Mouse (Mus musculus) midbrain, embryonic 14.5 days (tissue): ENCODE results near the gene Gm49358. TPM values are rescaled to one million over a fixed set of nuclear protein-coding genes. Genes with fewer than 3 reads are reported as not detected.

Experiments
- ATAC-seq: fragments of 200-750 bp; cut with Nextera tagmentation; 2 replicates; pipeline ENCODE4 v1.8.0; 2017; ENCODE audit warnings: moderate number of reproducible peaks, moderate library complexity; ENCODE audit not compliant: low FRiP score, low TSS enrichment
- DNase-seq: peaks from one replicate; pipeline ENCODE4 v3.0.0-alpha.2; 2015
- H3K27ac ChIP-seq: fragments of 300-500 bp; sonication (generic); replicated peaks from 2 replicates; pipeline ENCODE4 v1.5.1; 2014; ENCODE audit warnings: mild to moderate bottlenecking, low read depth, low read length, moderate library complexity
- H3K27me3 ChIP-seq: fragments of 300-500 bp; sonication (generic); 2 replicates; pipeline ENCODE4 v1.6.1; 2014; ENCODE audit warnings: low read length, control low read depth, mixed read lengths; ENCODE audit not compliant: control insufficient read depth, insufficient read depth
- H3K36me3 ChIP-seq: fragments of 300-500 bp; sonication (generic); 2 replicates; pipeline ENCODE4 v1.6.1; 2014; ENCODE audit warnings: low read length, control low read depth; ENCODE audit not compliant: control insufficient read depth, insufficient read depth
- H3K4me1 ChIP-seq: fragments of 300-500 bp; sonication (generic); 2 replicates; pipeline ENCODE4 v1.6.1; 2014; ENCODE audit warnings: mild to moderate bottlenecking, antibody characterized with exemption, low read length, control low read depth; ENCODE audit not compliant: control insufficient read depth, insufficient read depth
- H3K4me2 ChIP-seq: fragments of 300-500 bp; sonication (generic); 2 replicates; pipeline ENCODE4 v1.6.1; 2014; ENCODE audit warnings: mild to moderate bottlenecking, low read length, moderate library complexity
- H3K4me3 ChIP-seq: fragments of 300-500 bp; sonication (generic); replicated peaks from 2 replicates; pipeline ENCODE4 v1.5.1; 2014; ENCODE audit warnings: low read depth, low read length
- H3K9ac ChIP-seq: fragments of 300-500 bp; sonication (generic); replicated peaks from 2 replicates; pipeline ENCODE4 v1.6.1; 2014; ENCODE audit warnings: mild to moderate bottlenecking, low read length, moderate library complexity
- H3K9me3 ChIP-seq: fragments of 300-500 bp; sonication (generic); 2 replicates; pipeline ENCODE4 v1.6.1; 2016; ENCODE audit warnings: low read length, control low read depth, mixed read lengths; ENCODE audit not compliant: control insufficient read depth
- WGBS: fragments of 180-500 bp; shearing (Covaris S2); extraction: QIAGEN DNeasy Blood & Tissue Kit; methylation state at CpG from one replicate; pipeline ENCODE4 v1.1.7; 2014; 5-methylcytosine and 5-hydroxymethylcytosine counted together
- polyA plus RNA-seq: library from polyadenylated mRNA; unstranded; fragments of >200 nt; fragmentation: Nextera tagmentation; extraction: Ambion mirVana; gene quantifications from 2 replicates; pipeline ENCODE4 v1.2.1, GENCODE M21; 2014

The Gm49358 gene
- polyA plus RNA-seq, 1 experiment from 2014 or later: 0.87 TPM

DNA sequence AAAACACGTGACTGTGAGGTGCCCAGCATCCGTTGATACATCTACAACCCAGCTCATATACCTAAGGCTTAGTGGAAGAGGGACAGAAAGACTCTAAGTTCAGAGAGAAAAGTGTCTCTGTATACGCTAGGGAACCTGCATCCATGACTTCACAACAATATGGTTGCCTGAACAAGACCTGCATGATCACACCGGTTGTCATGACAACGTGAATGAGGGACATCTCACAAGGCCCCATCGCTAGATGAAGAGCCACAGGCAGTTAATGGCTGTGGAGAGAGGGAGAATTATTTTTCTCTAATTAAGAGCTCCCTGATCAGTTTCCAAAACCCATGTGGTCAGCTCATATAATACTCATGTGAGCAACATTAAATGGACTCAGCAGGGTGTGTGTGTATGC lies 88.4 kb downstream of the Gm49358 start:
- Histone ChIP-seq H3K36me3 (no peaks in the 10 kb centered on the region), H3K27ac (no peak overlapping the region), H3K4me2 (no peak overlapping the region), H3K4me3 (no peak overlapping the region), H3K9me3 (no peaks in the 10 kb centered on the region), H3K4me1 (no peaks in the 10 kb centered on the region), H3K9ac (no peak overlapping the region), H3K27me3 (no peaks in the 10 kb centered on the region)
- 72% methylated on average over 6 of the region's 6 CpGs for WGBS
- DNase-seq (peak; percentile 42), ATAC-seq (no peak)

- WGBS: 83% methylated on average over 3 of the region's 3 CpGs
- H3K36me3 ChIP-seq: no peaks in the 10 kb centered on the region
- DNase-seq: no peak
- no peak overlapping the region for H3K4me2 ChIP-seq
- H3K9ac ChIP-seq: no peak overlapping the region
- no peak overlapping the region for H3K4me3 ChIP-seq
- H3K27me3 ChIP-seq: no peaks in the 10 kb centered on the region
- ATAC-seq: no peak
- no peak overlapping the region for H3K27ac ChIP-seq
- no peaks in the 10 kb centered on the region for H3K4me1 ChIP-seq
- no peaks in the 10 kb centered on the region for H3K9me3 ChIP-seq
These were observed 89.7 kb downstream of the Gm49358 start for GRCm38 (mm10) chr10:86853433-86853832.

GRCm38 (mm10) chr10:86860396-86860795 lies 96.6 kb downstream of the Gm49358 start:
- WGBS: 74% methylated on average over 4 of the region's 4 CpGs
- H3K36me3 ChIP-seq: no peaks in the 10 kb centered on the region
- DNase-seq (no peak), ATAC-seq (no peak)
- no peak overlapping the region for H3K4me3 ChIP-seq
- H3K9ac ChIP-seq: no peak overlapping the region
- no peak overlapping the region for H3K27ac ChIP-seq
- H3K27me3 ChIP-seq: no peaks in the 10 kb centered on the region
- H3K9me3 ChIP-seq: no peaks in the 10 kb centered on the region
- H3K4me1 ChIP-seq: no peaks in the 10 kb centered on the region
- no peak overlapping the region for H3K4me2 ChIP-seq

- DNase-seq: no peak
- no peak overlapping the region for H3K27ac ChIP-seq
- WGBS: 91% methylated on average over 6 of the region's 6 CpGs
- H3K4me3 ChIP-seq: no peak overlapping the region
- no peak overlapping the region for H3K4me2 ChIP-seq
- ATAC-seq: no peak
- H3K4me1 ChIP-seq: no peaks in the 10 kb centered on the region
- no peak overlapping the region for H3K9ac ChIP-seq
- no peaks in the 10 kb centered on the region for H3K36me3 ChIP-seq
- no peaks in the 10 kb centered on the region for H3K9me3 ChIP-seq
- H3K27me3 ChIP-seq: no peaks in the 10 kb centered on the region
These were observed 98.7 kb downstream of the Gm49358 start for GRCm38 (mm10) chr10:86862496-86862895.

- Histone ChIP-seq H3K9me3 (no peaks in the 10 kb centered on the region), H3K4me1 (no peaks in the 10 kb centered on the region), H3K4me3 (no peak overlapping the region), H3K9ac (no peak overlapping the region), H3K4me2 (no peak overlapping the region), H3K36me3 (no peaks in the 10 kb centered on the region), H3K27ac (no peak overlapping the region), H3K27me3 (no peaks in the 10 kb centered on the region)
- ATAC-seq (no peak), DNase-seq (no peak)
- WGBS: 91% methylated on average over 6 of the region's 6 CpGs
These were observed 99.7 kb downstream of the Gm49358 start for GRCm38 (mm10) chr10:86863429-86863828.

DNA sequence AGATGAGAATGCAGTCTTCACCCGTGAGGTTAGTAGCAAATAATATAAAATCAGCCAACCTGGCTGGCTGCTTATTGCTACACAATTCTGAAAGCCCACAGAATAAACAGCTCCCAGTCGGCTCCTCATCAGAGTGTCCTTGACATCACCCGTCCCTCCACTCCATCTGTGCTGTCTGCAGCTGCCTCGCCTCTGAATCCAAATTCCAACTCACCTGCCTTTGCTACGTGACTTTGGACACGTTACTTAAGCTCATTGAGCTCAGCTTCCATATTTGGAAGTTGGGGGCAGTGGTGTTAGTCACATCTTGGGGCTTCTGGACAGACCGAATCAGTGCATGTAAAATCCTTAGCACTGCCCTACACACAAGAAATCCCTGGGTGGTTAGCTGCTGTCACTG lies 108.3 kb downstream of the Gm49358 start:
- Histone ChIP-seq H3K36me3 (no peaks in the 10 kb centered on the region), H3K9me3 (no peaks in the 10 kb centered on the region), H3K4me3 (no peak overlapping the region), H3K27me3 (no peaks in the 10 kb centered on the region), H3K4me2 (no peak overlapping the region), H3K4me1 (no peaks in the 10 kb centered on the region), H3K27ac (no peak overlapping the region), H3K9ac (no peak overlapping the region)
- ATAC-seq (no peak), DNase-seq (no peak)
- WGBS: 84% methylated on average over 7 of the region's 7 CpGs

DNA sequence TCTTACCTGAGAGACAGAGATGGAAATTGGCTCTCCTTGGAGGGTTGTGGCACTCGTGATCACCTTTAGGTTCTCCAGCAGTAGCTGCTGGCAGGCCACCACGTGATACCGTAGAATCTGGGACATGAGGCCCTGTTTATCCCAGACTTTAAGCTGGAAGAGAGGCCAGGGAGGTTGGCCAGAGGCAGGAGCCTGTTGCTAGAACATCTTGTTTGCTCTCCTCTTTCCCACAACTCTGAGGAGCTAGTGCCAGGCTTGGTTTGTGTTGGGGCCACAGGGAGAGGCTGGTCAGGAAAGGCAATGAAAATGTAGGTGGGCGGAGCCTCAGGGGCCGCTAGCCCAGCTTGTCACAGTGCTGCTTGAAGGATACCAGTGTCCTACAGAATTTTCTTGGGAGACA lies 108.8 kb downstream of the Gm49358 start:
- Histone ChIP-seq H3K4me1 (no peaks in the 10 kb centered on the region), H3K4me3 (no peak overlapping the region), H3K27ac (no peak overlapping the region), H3K9me3 (no peaks in the 10 kb centered on the region), H3K27me3 (no peaks in the 10 kb centered on the region), H3K36me3 (no peaks in the 10 kb centered on the region), H3K4me2 (no peak overlapping the region), H3K9ac (no peak overlapping the region)
- 82% methylated on average over 5 of the region's 5 CpGs for WGBS
- no peak for DNase-seq
- no peak for ATAC-seq

GRCm38 (mm10) chr10:86878721-86879120 lies 114.9 kb downstream of the Gm49358 start:
- Histone ChIP-seq H3K4me2 (no peak overlapping the region), H3K27ac (no peak overlapping the region), H3K4me3 (no peak overlapping the region), H3K27me3 (no peaks in the 10 kb centered on the region), H3K9me3 (no peaks in the 10 kb centered on the region), H3K4me1 (no peaks in the 10 kb centered on the region), H3K36me3 (no peaks in the 10 kb centered on the region), H3K9ac (no peak overlapping the region)
- ATAC-seq (no peak), DNase-seq (no peak)
- WGBS: 80% methylated on average over 7 of the region's 7 CpGs

GRCm38 (mm10) chr10:86880071-86880806 lies 116.5 kb downstream of the Gm49358 start:
- no peaks in the 10 kb centered on the region for H3K4me1 ChIP-seq

More at GRCm38 (mm10) chr10:86880071-86880806, 116.5 kb downstream of the Gm49358 start:
- WGBS: 58% methylated on average over 5 of the region's 5 CpGs
- H3K4me2 ChIP-seq: no peak overlapping the region
- DNase-seq (no peak), ATAC-seq (no peak)
- no peaks in the 10 kb centered on the region for H3K9me3 ChIP-seq
- no peak overlapping the region for H3K27ac ChIP-seq
- H3K9ac ChIP-seq: no peak overlapping the region
- no peaks in the 10 kb centered on the region for H3K27me3 ChIP-seq
- no peak overlapping the region for H3K4me3 ChIP-seq
- H3K36me3 ChIP-seq: no peaks in the 10 kb centered on the region
